Mouse (Mus musculus): Measurements from ENCODE around the gene Pip5k1b. TPM values are rescaled to one million over a fixed set of nuclear protein-coding genes. Genes with fewer than 3 reads are reported as not detected.

Gene Pip5k1b
- total RNA-seq, 4 experiments from 2014 or later: 18.2 to 21.0 (median 20.2) TPM

DNA sequence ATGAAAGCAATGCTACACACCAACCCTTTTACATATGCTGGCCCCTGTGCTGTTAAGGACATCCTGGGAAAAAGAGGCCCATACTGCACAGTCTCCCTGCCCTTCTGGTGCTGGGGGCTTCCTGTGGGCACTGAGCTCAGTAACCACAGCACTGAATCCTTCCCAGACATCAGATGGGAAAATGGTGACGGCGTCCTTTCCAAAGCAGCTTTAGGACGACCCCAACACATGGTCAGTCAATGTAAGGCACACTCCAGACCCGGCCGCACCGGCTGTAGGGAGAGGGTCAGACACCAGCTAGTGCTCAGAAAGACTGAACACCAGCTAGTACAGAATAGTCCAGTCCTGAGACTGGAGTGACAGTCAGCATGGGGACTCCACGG is 13.4 kb downstream of the Pip5k1b start:
- DNase-seq: no peak

DNA sequence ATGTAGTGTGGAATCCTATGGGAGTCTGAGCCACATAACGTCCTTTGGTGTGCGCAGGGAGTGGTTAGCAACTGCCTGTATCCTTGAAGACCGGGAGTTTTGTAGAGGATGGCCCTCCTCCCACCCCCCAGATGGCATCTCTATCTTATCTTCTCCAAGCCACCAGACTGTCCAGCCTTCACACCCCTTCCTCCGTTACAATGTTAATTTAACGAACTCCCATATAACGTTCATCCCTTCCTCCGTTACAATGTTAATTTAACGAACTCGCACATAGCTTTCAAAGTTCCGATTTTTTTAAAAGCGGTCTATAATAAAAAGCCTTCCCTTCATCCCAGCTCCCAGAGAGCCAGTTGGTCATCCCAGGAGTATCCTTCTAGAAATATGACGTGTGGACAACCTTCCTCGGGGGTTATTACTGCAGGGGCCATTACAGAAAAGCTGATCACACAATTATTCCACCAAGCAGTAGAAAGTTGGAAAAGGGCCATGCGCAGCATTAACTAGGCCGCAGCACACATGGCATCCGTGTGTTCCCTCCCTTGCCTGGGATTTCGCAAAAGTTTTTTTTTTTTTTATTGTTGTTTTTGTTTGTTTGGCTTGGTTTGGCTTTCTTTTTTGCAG is 13.9 kb downstream of the Pip5k1b start:
- no peak for DNase-seq

DNA sequence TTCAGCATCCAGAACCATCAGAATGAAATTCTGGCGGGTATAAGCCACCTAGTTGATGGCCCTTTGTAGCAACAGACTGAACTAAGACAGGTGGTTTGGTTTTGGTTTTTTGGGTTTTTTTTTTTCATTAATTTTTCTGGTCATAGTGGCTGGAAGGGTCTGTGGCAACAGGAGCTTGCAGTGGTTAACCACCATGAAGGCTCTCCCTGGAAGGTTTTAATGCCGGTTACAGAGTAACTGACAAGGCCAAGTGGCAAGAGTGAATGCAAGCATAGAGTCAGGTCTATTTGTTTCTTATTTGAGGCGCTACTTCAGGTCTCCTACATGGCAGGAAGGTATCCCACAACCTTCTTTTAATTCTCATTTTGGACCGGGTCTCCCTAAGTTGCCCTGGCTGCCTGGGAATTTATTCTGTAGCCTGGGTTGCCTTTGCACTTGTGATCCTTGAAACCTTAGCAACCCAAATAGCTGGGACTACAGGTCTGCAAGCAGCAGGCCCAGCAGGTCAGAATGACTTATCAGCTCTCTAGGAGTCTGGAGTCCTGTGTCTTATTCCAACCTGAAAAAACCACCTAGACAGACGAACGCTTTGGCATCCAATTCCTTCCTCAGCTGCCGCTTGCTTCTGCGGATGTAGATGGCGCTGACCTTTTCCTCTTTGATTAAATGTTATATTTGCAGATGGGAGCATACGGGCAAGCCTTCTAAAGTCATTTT is 14.6 kb downstream of the Pip5k1b start:
- DNase-seq: no peak

- no peak for DNase-seq
These were observed 16.6 kb downstream of the Pip5k1b start for GRCm38 (mm10) chr19:24539041-24539440.

DNA sequence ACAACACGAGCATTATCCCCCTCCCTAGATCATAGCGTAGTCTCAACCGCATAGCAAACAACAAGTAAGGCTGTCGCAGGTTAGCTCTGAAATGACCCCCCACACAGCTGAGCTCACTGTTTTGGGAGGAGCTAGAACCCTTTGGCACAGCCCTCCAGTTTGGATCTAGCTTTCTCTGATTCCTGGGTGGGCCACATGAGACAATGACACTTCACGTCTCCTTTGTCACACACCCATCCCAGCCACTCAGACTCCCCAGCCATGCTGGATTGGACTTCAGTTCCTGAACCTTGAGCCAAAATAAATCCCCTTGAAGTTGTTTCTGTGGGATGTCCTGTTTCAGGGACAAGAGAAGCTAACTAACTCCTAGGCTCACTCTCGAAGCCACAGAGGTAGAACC is 17.5 kb downstream of the Pip5k1b start:
- no peak for DNase-seq

DNA sequence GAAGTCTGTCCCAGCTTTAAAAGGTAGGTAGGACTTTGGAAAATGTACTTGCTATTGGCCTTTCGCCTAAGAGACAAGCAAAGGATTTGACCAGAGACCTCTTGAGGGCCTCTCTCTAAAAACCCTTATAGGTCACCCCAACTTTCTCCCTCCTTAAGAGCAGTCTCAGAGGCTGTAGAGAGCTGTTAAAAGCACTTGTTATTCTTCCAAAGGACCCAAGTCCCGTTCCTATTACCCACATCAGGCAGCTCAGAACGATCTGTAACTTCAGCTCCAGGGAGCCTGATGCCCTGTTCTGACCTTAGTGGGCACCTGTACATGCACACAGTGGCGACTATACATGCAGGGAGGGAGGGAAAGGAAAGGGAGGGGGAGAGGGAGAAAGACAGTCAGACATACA is 18.0 kb downstream of the Pip5k1b start:
- no peak for DNase-seq

- no peak for DNase-seq
These were observed 18.8 kb downstream of the Pip5k1b start for GRCm38 (mm10) chr19:24536920-24537319.

GRCm38 (mm10) chr19:24536280-24536679 is 19.4 kb downstream of the Pip5k1b start:
- DNase-seq: no peak

GRCm38 (mm10) chr19:24535161-24535560 is 20.5 kb downstream of the Pip5k1b start:
- DNase-seq: no peak

- no peak for DNase-seq
These were observed 20.9 kb downstream of the Pip5k1b start for GRCm38 (mm10) chr19:24534733-24535132.

DNA sequence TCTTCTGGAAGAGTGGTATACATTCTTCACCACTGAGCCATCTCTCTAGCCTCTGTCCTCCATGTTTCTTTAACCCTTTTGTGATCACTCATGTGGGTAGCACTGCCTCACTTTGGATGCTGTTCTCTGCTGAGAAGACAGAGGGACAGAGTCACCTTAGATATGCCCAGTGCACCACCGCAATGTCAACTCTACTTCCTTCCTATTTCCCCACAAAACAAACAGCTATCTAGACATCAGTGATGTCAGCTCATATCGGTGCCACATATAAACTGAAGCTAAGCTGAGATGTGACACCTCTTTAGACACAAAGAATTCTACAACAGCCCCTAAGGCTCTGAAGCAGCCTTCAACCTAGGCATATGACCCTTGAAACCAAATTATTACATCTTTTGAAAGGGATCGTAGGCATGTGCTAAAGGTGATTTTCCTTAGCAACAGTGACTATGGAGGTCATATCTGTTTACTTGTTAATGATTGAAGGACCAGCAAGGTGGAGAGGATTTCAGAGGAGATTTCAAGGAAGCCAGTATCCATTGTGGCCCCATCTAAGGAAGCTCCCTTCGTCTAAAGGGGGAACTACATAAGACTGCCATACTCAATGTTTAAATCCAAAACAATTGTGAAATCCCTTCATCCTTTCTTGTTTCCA is 26.6 kb downstream of the Pip5k1b start:
- no peak for DNase-seq

DNA sequence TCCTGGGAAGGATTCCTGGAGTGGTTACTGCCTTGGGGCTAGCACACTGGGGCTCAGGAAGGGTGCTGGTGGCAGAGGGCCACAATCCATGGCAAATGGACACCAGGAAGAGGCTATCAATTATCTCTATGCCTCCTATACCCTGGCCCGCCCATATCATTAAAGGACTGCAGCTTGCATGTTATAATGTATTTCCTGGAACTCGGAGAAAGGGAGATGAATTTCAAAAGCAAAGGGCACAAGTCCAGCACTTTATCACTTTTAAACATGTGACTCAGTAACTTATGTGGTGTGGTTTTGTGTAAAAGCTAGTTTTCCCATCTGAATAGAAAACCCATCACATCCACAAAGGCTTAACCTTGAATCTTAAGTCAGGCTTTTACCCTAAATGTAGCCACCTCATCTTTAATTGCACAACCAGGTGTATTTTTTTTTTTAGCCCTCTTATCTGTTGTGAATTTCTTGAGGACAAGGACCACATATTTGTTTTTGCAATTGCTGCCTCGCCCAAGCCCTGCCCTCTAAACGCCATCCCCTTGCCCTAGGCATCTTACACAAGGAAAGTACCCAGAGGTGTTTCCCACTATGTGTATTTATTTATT is 27.4 kb downstream of the Pip5k1b start:
- no peak for DNase-seq

DNA sequence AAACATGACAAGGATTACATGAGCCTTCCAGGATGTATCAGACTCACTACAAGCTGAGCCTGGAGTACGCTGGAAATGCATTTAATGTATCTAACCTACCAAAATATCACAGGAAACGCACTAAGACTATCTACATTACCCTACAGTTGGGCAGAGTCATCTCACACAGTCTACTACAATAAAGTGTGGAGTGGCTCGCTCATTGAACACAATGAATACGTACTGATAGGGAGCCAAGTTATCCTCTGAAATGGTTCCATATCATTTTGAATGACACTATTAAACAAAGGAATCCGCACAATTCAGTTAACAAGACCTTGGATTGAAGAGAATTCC is 28.1 kb downstream of the Pip5k1b start:
- no peak for DNase-seq

- DNase-seq: no peak
These were observed 28.7 kb downstream of the Pip5k1b start for GRCm38 (mm10) chr19:24526731-24527612.

DNA sequence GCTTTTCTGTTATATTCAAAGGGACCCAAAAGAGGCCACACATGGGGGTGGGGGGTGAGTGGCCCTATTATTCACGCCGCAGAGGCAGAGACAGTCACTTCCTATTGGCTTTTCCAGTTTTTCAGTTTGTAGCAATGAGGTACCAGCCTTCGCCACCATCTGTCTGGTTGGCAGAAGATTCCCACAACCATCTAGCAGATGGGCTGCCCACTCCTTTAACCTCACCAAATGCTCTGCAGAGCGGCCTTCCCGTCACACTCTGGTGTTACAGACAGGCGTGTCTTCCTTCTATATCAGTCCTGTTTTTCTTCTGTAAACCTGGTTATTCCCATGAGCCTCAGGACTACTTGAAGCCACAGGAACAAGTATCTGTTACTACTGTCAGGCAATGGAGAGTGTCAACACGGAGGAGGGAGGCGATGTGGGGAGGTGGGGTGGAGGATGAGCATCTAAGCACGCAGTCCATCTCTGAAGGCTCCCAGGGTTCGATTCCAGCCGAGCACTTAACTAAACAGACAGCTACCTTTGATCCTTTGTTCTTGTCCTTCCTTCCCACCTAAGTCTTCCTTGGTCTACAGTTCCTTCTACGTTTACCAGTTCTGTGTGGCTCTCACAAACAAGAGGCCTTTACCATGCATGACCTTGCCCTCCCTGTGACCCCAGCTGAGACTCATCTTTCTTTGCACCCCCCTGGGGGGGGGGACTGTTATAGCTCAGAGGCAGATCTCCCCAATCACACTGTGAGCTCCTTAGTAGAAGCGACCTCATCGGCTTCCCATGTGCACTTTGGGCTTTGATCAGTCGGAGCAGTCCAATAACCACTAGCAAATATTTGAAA is 32.0 kb downstream of the Pip5k1b start:
- no peak for DNase-seq

GRCm38 (mm10) chr19:24521997-24522396 is 33.7 kb downstream of the Pip5k1b start:
- DNase-seq: no peak

DNA sequence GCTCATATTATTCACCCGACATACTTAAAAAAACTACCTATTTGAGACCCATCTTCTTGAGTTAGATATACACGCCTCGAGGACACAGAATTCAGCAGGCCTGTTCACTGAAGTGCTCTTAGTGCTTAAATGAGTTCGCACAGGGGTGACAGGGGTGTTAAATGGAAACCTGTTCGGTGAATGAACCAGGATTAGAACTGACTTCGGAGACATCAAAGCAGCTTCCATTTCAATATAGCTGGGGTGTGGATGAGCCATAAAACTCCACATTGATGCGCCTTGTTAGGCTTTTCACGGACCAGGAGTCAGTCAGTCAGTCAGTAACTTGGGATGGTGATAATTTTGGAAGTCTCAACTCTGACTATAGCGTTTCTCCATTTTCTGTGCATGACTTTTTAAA is 34.5 kb downstream of the Pip5k1b start:
- DNase-seq: no peak

DNA sequence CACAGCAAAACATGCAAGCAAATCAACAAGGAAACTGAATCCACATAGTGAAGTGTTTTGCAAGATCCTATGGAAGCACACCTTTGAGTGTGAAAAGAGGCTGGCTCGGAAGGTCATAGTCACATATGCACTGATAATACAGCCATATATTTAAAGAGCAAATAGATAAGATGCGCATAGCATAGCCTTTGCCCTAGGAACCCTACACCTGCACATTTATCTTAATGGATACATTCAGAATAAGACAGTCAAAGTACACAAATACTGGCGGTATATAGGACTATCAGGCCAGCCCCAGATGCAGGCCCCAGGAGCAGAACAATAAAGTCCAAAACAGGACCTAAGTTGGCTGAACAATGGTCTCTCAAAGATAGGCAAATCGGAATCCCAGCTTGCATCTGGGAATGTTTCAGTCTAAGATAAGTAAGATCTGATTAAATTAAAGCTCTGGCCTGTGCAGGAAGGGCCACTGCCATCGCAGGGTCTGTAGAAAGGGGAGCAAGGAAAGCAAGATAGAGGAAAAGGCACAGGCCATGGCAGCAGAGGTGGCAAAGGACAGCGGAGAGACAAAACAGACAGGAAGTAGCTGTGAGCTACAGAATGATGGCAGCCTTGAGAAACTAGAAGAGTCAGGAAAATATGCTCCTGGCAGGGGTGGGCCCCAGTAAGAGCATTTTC is 35.8 kb downstream of the Pip5k1b start:
- no peak for DNase-seq

- DNase-seq: no peak
These were observed 37.3 kb downstream of the Pip5k1b start for GRCm38 (mm10) chr19:24518384-24518783.

- DNase-seq: no peak
These were observed 38.6 kb downstream of the Pip5k1b start for GRCm38 (mm10) chr19:24517057-24517456.

- no peak for DNase-seq
These were observed 39.7 kb downstream of the Pip5k1b start for GRCm38 (mm10) chr19:24515941-24516340.
